Mouse (Mus musculus) layer of hippocampus, adult 18-20 months (tissue): ENCODE data around the gene Smim14. TPM values are rescaled to one million over a fixed set of nuclear protein-coding genes. Genes with fewer than 3 reads are reported as not detected.
"Not testable (repeated sequence)": the region's sequence is repeated elsewhere in the genome, so short reads cannot be mapped to it uniquely, and the experiment has no call there.

ENCODE experiments used
- DNase-seq, 2 experiments: peaks; one replicate each; pipeline ENCODE4 v3.0.0; 2022; ENCODE audit warnings: low spot score in 2 of 2
- long read RNA-seq: library from polyadenylated mRNA; stranded (forward); transcript quantifications from one replicate; pipeline ENCODE4 v2.0.0, GENCODE M21; 2021
- total RNA-seq, 2 experiments: library from RNA; stranded (reverse); gene quantifications; 2 replicates each; pipeline ENCODE4 v1.2.3; 2021

The Smim14 gene
- total RNA-seq, result 100 to 1,000 TPM; 160 to 166 TPM
- long read RNA-seq, full-length matches to known transcripts, result 100 of 210 reads
- long read RNA-seq, partial matches to known transcripts, result 28 of 210 reads
- long read RNA-seq, other reads (novel, unspliced or antisense), result 82 of 210 reads

DNA sequence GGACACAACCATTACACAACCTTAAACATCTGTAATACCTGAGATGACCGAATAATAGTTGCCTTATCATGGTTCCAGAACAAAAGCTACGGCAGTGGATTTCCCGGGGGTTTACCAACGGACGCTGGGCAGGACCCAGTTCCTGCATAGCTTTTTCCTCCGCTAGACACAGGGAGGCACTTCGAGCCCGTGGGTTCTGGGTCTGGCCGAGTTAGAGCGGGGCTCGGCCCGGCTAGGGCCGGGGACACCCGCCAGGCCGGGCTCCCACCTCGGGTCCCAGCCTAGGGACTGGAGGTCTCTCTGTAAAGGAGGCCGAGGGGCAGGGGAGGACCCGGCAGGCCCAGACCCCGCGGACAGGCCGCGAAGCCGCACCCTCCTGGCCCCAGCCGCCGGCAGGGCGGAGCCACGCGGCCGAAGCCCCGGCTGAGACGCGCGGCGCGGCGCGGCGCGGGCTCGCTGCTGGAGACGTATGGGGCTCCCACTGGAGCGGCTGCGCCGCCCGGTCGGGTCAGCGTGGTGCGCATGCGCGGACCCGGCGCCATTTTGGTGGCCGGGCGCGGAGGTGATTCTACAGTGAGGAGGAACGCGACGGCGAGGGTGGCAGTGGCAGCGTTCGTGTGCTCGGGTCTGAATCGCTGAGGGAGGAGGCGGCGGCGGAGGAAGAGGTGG, at the start of gene Smim14, which contains the start of gene Ube2k:
TSS of gene Smim14 (minus strand) at position 434 of the 669 bp plus-strand sequence.
TSS of gene Ube2k (plus strand) at position 483 of the 669 bp plus-strand sequence.
- peak; percentile 90 to 96 for DNase-seq

- no peak for DNase-seq
Observed at GRCm38 (mm10) chr5:65586291-65586690, 49.3 kb upstream of the Smim14 start.

GRCm38 (mm10) chr5:65578545-65578944, 41.6 kb upstream of the Smim14 start:
- no peak for DNase-seq

- DNase-seq, result no peak
Observed at GRCm38 (mm10) chr5:65575896-65576295, 38.9 kb upstream of the Smim14 start.

DNA sequence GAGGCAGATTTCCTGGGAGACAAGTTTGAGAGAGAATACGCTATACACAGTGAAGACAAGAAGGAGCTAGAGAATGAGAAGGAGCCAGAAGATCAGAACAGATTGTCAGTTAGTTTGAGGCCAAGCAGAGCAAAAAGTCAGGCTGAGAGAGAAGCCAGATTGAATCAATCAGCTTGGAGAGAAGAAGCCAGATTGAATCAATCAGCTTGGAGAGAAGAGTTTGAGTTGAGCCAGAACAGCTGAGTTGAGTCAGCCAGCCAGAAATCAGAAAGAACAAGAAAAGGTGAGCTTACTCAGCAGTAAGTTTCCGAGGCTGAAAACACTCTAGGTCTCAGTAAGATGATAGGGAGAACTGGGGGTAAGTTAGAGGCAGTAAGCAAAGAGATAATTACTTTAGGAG, 37.9 kb upstream of the Smim14 start:
- DNase-seq, result no peak

- DNase-seq, result no peak
Observed at GRCm38 (mm10) chr5:65565486-65565885, 28.5 kb upstream of the Smim14 start.

GRCm38 (mm10) chr5:65561125-65561893, 24.3 kb upstream of the Smim14 start:
- DNase-seq, result peak in 1 of 2 experiments; percentile 30

GRCm38 (mm10) chr5:65557109-65557508, 20.1 kb upstream of the Smim14 start:
- no peak for DNase-seq

- no peak for DNase-seq
Observed at GRCm38 (mm10) chr5:65549677-65550076, 12.7 kb upstream of the Smim14 start.

DNA sequence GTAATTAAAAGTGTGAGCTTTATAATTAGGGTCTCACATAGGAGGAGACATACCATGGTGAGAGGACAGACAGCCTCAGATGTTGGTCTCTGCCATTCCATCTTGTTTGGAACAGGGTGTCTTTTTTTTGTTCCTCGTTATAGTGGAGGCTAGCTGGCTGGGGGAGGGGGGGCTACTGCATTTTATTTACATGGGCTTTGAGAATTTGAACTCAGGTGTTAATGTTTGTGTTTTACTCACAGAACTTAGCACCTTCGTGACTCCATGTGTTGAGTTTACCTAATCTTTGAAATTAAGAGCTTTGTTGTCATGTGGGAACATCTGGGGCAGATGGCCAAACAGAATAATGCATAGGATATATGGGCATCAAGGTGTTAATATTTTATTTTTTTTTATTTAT, 7.6 kb upstream of the Smim14 start:
- no peak for DNase-seq

DNA sequence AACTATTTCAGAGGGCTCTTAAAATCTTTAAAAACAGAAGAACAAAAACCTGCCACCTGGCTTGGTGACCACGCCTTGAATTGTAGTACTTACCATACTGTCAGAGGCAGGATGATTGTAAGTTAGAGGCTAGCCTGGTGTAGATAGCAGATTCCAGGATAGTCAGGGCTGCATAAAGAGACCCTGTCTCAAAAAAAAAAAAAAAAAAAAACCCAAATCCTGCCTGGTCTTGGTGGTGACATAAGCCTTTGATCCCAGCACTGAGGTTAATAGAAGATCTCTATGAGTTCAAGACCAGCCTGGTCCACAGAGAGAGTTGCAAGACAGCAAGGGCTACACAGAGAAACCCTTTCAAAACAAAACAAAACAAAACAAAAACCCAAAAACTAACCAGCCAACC, 6.5 kb upstream of the Smim14 start:
- DNase-seq, result no peak

DNA sequence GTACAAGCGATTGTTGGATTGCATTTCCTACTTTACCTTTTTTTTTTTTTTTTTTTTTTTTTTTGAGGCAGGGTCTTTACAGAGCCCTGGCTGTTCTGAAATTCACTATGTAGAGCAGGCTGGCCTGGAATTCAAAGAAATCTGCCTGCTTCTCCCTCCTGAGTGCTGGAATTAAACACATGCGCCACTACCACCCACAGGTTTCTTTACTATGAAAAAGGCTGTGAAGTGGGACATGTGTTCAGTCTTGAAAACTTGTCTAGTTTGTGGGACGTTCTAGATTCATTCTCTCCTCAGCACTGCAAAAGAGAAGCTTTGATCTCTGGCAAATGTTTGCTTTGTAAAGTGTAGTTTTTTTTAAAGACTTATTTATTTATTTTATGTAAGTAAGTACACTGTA, 4.9 kb upstream of the Smim14 start:
- no peak for DNase-seq

GRCm38 (mm10) chr5:65539786-65540185, 2.8 kb upstream of the Smim14 start:
- DNase-seq, result no peak

DNA sequence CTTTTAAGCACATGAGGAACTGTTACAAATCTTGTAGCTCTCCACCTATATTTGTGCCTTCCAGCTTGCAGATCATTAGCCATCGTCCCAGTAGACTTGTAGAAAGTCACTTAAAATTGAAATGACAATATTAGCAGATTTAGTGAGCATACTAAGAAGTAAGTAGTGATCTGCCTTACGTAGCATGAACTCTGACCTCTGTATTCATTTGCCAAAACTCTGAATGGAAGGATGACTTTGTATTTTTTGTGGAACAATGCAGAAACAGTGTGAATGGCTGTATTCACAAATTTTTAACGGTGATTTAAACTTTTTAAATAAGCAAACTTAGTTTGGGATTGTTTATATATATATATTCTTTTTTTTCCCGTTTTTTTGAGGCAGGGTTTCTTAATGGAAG, 1.8 kb upstream of the Smim14 start:
- DNase-seq, result no peak

DNA sequence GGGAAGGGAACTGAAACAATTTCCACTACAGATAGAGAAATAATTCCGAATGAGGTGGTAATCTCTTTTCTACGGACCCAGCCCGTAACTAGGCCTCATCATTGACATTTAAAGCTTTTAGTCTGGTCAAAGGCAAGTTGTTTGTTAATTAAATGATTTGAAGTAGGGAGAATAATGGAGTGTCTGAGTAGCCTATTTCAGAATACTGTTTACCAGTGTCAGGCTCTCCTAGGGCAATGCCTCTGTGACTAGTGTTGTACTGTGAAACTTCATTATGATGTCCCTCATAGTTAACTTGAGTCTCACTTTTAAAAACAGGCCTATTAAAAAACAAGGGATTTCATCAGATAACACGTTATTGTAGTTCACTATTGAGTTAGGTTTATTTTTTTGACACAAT, 1.1 kb upstream of the Smim14 start:
- DNase-seq, result no peak

GRCm38 (mm10) chr5:65537420-65538071, 562 bp upstream of the Smim14 start:
- peak; percentile 8 to 24 for DNase-seq

DNA sequence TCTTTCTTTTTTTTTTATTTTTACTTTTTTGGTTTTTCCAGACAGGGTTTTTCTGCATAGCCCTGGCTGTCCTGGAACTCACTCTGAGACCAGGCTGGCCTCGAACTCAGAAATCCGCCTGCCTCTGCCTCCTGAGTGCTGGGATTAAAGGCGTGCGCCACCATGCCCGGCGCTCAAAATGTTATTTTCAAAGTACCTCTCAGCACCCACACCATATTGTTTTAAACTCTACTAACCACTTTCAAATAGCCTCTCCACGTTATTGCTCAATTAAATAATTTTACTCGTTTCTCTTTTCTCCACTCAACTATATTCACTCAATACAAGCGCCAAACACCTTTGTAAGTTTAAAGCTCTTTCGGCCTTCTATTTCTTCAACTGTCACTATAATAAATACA, 917 bp downstream of the Smim14 start:
- DNase-seq, result not testable (repeated sequence)

DNA sequence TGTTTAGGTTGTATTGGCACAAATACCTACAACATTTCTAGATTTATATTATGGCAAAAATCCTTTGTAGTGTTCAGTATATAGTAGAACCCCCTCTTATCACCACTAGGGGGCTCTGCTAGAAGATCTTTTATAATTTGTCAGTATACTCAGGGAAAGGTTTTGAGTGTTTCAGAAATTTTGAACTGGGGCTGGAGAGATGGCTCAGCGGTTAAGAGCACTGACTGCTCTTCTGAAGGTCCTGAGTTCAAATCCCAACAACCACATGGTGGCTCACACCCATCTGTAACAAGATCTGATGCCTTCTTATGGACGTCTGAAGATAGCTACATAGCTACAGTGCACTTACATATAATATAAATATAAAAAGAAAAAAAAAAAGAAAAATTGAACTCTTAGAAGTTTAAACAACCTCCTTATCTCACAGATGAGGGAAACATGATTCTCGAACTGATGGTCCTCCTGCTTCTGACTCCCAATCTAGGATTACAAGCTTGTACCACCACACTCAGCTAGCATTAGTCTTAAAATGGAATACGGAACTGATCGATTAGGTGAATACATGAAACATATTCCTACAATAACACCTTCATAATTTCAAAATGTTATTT, 1.4 kb downstream of the Smim14 start:
- peak in 1 of 2 experiments; percentile 56 for DNase-seq

DNA sequence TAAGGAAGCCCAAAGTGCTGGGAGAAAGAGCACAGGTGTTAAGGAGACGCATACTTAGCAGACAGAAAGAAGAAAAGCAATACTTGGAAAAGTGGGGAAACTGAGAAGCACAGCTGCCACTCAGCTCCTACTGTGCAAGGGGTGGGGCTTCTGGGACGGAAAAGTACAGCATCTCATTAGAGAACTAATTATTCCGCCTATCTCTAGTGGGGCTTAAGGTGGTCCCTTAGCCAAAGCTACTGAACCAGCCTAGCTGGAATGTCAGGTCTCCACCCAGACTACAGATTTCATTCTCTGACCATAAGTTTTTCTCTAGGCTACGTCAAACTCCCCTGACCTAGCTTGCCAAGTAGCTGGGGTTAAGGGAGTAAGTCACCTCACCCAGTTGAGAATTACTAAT, 2.5 kb downstream of the Smim14 start:
- no peak for DNase-seq

DNA sequence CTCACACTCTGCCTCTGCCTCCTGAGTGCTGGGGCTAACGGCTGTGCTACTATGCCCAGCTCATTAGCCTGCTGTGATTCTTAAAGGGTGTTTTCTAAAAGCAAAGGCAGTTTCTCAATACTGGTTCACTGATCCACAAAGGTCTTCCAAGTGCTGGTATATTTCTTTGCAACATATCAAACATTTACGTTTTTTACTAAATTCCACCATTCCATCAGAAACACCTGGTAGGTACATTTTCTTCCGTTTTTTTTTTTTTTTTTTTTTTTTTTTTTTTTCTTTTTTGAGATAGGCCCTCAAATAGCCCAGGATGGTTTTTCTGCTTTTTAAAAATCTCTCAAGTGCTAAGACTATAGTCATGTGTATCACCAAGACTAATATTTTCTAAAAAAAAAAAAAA, 5.7 kb downstream of the Smim14 start:
- no peak for DNase-seq

GRCm38 (mm10) chr5:65525674-65526443, 11.1 kb downstream of the Smim14 start:
- no peak for DNase-seq
